Mouse (Mus musculus) kidney, embryonic 16.5 days (tissue): ENCODE measurements at regions not wholly inside any gene's neighbourhood (a gene's known extent, or its start where the extent isn't known, plus 50 kb on each side); places are given as distances from the start of the nearest gene placed in this dataset.
A peak's percentile ranks its signal among the peaks of the same experiment; 100 is the strongest.

ENCODE experiments used
- ATAC-seq: fragments of 200-750 bp; cut with Nextera tagmentation; 2 replicates; pipeline ENCODE4 v1.8.0; 2017; ENCODE audit warnings: moderate TSS enrichment; ENCODE audit not compliant: low FRiP score, low TSS enrichment
- H3K27ac ChIP-seq: fragments of 300-500 bp; sonication (generic); 2 replicates; pipeline ENCODE4 v1.5.1; 2014; ENCODE audit warnings: low read length
- H3K27me3 ChIP-seq: fragments of 300-500 bp; sonication (generic); 2 replicates; pipeline ENCODE4 v1.6.1; 2014; ENCODE audit warnings: low read length, control low read depth, mixed read lengths; ENCODE audit not compliant: insufficient read depth
- H3K36me3 ChIP-seq: fragments of 300-500 bp; sonication (generic); 2 replicates; pipeline ENCODE4 v1.6.1; 2014; ENCODE audit warnings: low read length, control low read depth, mixed read lengths; ENCODE audit not compliant: insufficient read depth
- H3K4me1 ChIP-seq: fragments of 300-500 bp; sonication (generic); 2 replicates; pipeline ENCODE4 v1.6.1; 2014; ENCODE audit warnings: low read length, control low read depth, mixed read lengths; ENCODE audit not compliant: insufficient read depth
- H3K4me2 ChIP-seq: fragments of 300-500 bp; sonication (generic); replicated peaks from 2 replicates; pipeline ENCODE4 v1.6.1; 2014; ENCODE audit warnings: low read depth, low read length
- H3K4me3 ChIP-seq: fragments of 300-500 bp; sonication (generic); 2 replicates; pipeline ENCODE4 v1.5.1; 2014; ENCODE audit warnings: mild to moderate bottlenecking, low read length
- H3K9ac ChIP-seq: fragments of 300-500 bp; sonication (generic); replicated peaks from 2 replicates; pipeline ENCODE4 v1.6.1; 2014; ENCODE audit warnings: low read length
- H3K9me3 ChIP-seq: fragments of 300-500 bp; sonication (generic); 2 replicates; pipeline ENCODE4 v1.6.1; 2016; ENCODE audit warnings: low read length, control low read depth
- WGBS: fragments of 180-500 bp; shearing (Covaris S2); extraction: QIAGEN DNeasy Blood & Tissue Kit; methylation state at CpG from one replicate; pipeline ENCODE4 v1.1.7; 2014; 5-methylcytosine and 5-hydroxymethylcytosine counted together

GRCm38 (mm10) chr10:42089235-42089625 is 71.0 kb upstream of the Armc2 start:
- Histone ChIP-seq H3K4me1 (peaks cover 22% of the 10 kb centered on the region), H3K4me3 (no peak overlapping the region), H3K4me2 (no peak overlapping the region), H3K9me3 (no peaks in the 10 kb centered on the region; the same call in 1 of the 2 replicates), H3K36me3 (no peaks in the 10 kb centered on the region), H3K27me3 (no peaks in the 10 kb centered on the region), H3K27ac (peak overlapping the region; percentile 56), H3K9ac (peak overlapping the region; percentile 31)
- WGBS, result 14% methylated on average over 3 of the region's 3 CpGs
- peak; percentile 69; the same call in 1 of the 2 replicates for ATAC-seq

GRCm38 (mm10) chr10:42088570-42089234 is 70.5 kb upstream of the Armc2 start:
- no peaks in the 10 kb centered on the region for H3K27me3 ChIP-seq
- H3K9ac ChIP-seq, result peak overlapping the region; percentile 31
- no peak; the same call in 1 of the 2 replicates for ATAC-seq
- H3K4me2 ChIP-seq, result no peak overlapping the region
- no peaks in the 10 kb centered on the region; the same call in 1 of the 2 replicates for H3K9me3 ChIP-seq
- H3K36me3 ChIP-seq, result no peaks in the 10 kb centered on the region
- H3K4me1 ChIP-seq, result peaks cover 22% of the 10 kb centered on the region
- peak overlapping the region; percentile 56; the same call in 1 of the 2 replicates for H3K27ac ChIP-seq
- 39% methylated on average over 14 of the region's 14 CpGs for WGBS
- H3K4me3 ChIP-seq, result no peak overlapping the region

- Histone ChIP-seq H3K4me2 (no peak overlapping the region), H3K9ac (no peak overlapping the region), H3K9me3 (no peaks in the 10 kb centered on the region; the same call in 1 of the 2 replicates), H3K27ac (no peak overlapping the region), H3K36me3 (no peaks in the 10 kb centered on the region), H3K4me3 (no peak overlapping the region), H3K4me1 (peaks cover 22% of the 10 kb centered on the region), H3K27me3 (no peaks in the 10 kb centered on the region)
- no peak for ATAC-seq
- 92% methylated on average over 3 of the region's 3 CpGs for WGBS
These were observed 69.7 kb upstream of the Armc2 start for GRCm38 (mm10) chr10:42087906-42088305.

GRCm38 (mm10) chr10:42086691-42087090 is 68.4 kb upstream of the Armc2 start:
- 91% methylated on average over 10 of the region's 10 CpGs for WGBS

GRCm38 (mm10) chr10:42085295-42085694 is 67.1 kb upstream of the Armc2 start:
- 77% methylated on average over 2 of the region's 2 CpGs for WGBS
- Histone ChIP-seq H3K36me3 (no peaks in the 10 kb centered on the region), H3K9me3 (no peaks in the 10 kb centered on the region; the same call in 1 of the 2 replicates), H3K27me3 (no peaks in the 10 kb centered on the region), H3K4me1 (peaks cover 22% of the 10 kb centered on the region), H3K4me3 (no peak overlapping the region), H3K4me2 (no peak overlapping the region), H3K9ac (no peak overlapping the region), H3K27ac (no peak overlapping the region)
- no peak for ATAC-seq

More at GRCm38 (mm10) chr10:42086691-42087090, 68.4 kb upstream of the Armc2 start:
- Histone ChIP-seq H3K4me2 (no peak overlapping the region), H3K36me3 (no peaks in the 10 kb centered on the region), H3K4me1 (peaks cover 22% of the 10 kb centered on the region), H3K4me3 (no peak overlapping the region), H3K9ac (no peak overlapping the region), H3K9me3 (no peaks in the 10 kb centered on the region; the same call in 1 of the 2 replicates), H3K27me3 (no peaks in the 10 kb centered on the region), H3K27ac (no peak overlapping the region)
- ATAC-seq, result no peak

GRCm38 (mm10) chr10:42082227-42082840 is 64.1 kb upstream of the Armc2 start:
- Histone ChIP-seq H3K27me3 (no peaks in the 10 kb centered on the region), H3K9ac (no peak overlapping the region), H3K27ac (no peak overlapping the region), H3K4me3 (no peak overlapping the region), H3K9me3 (no peaks in the 10 kb centered on the region; the same call in 1 of the 2 replicates), H3K4me1 (no peaks in the 10 kb centered on the region), H3K36me3 (no peaks in the 10 kb centered on the region), H3K4me2 (no peak overlapping the region)
- WGBS, result 49% methylated on average over 7 of the region's 7 CpGs
- 0 out of 2 replicates have a peak, but pooled peaks have one; percentile 27 for ATAC-seq

- no peaks in the 10 kb centered on the region for H3K27me3 ChIP-seq
- no peak overlapping the region for H3K9ac ChIP-seq
- H3K4me2 ChIP-seq, result no peak overlapping the region
- no peak overlapping the region for H3K4me3 ChIP-seq
- no peak overlapping the region for H3K27ac ChIP-seq
- no peaks in the 10 kb centered on the region for H3K9me3 ChIP-seq
- no peak for ATAC-seq
- H3K4me1 ChIP-seq, result no peaks in the 10 kb centered on the region
- H3K36me3 ChIP-seq, result no peaks in the 10 kb centered on the region
These were observed 61.5 kb upstream of the Armc2 start for GRCm38 (mm10) chr10:42079775-42080174.

- H3K27ac ChIP-seq, result no peak overlapping the region
These were observed 58.5 kb upstream of the Armc2 start for GRCm38 (mm10) chr10:42076711-42077110.

GRCm38 (mm10) chr10:42075545-42075944 is 57.3 kb upstream of the Armc2 start:
- Histone ChIP-seq H3K9ac (no peak overlapping the region), H3K27me3 (no peaks in the 10 kb centered on the region), H3K9me3 (no peaks in the 10 kb centered on the region), H3K4me3 (no peak overlapping the region), H3K4me2 (no peak overlapping the region), H3K27ac (no peak overlapping the region), H3K4me1 (peaks cover 11% of the 10 kb centered on the region; the same call in 1 of the 2 replicates), H3K36me3 (no peaks in the 10 kb centered on the region)
- ATAC-seq, result no peak
- 50% methylated on average over 6 of the region's 6 CpGs for WGBS

More at GRCm38 (mm10) chr10:42076711-42077110, 58.5 kb upstream of the Armc2 start:
- Histone ChIP-seq H3K27me3 (no peaks in the 10 kb centered on the region), H3K4me2 (no peak overlapping the region), H3K4me1 (peaks cover 9% of the 10 kb centered on the region; the same call in 1 of the 2 replicates), H3K36me3 (no peaks in the 10 kb centered on the region), H3K9me3 (no peaks in the 10 kb centered on the region), H3K9ac (no peak overlapping the region), H3K4me3 (no peak overlapping the region)
- WGBS, result 78% methylated on average over 4 of the region's 4 CpGs
- no peak for ATAC-seq

- H3K9me3 ChIP-seq, result no peaks in the 10 kb centered on the region
- H3K27ac ChIP-seq, result no peak overlapping the region
- no peak overlapping the region for H3K4me2 ChIP-seq
- no peak overlapping the region for H3K4me3 ChIP-seq
- H3K9ac ChIP-seq, result 0 out of 2 replicates have a peak overlapping the region, but pooled peaks have one; percentile 1
- H3K4me1 ChIP-seq, result peaks cover 11% of the 10 kb centered on the region; the same call in 1 of the 2 replicates
- H3K27me3 ChIP-seq, result no peaks in the 10 kb centered on the region
- WGBS, result 35% methylated on average over 9 of the region's 9 CpGs
- no peak for ATAC-seq
- H3K36me3 ChIP-seq, result no peaks in the 10 kb centered on the region
These were observed 54.5 kb upstream of the Armc2 start for GRCm38 (mm10) chr10:42072758-42073157.
